Mouse (Mus musculus): ENCODE measurements around the gene Faap20. TPM values are rescaled to one million over a fixed set of nuclear protein-coding genes. Genes with fewer than 3 reads are reported as not detected.

Gene Faap20
- polyA plus RNA-seq, 1 experiment from 2014 or later = 23.1 TPM

- no peak overlapping the region for H3K27ac ChIP-seq (ENCODE audit: low read depth)
- DNase-seq (peak; percentile 46), ATAC-seq (peak; percentile 88)
- peaks cover 7% of the 10 kb centered on the region; the same call in 1 of the 2 replicates for H3K4me1 ChIP-seq (ENCODE audit: insufficient read depth)
- no peak overlapping the region for H3K4me3 ChIP-seq (ENCODE audit: low read depth, low read length)
- no peak overlapping the region for H3K9ac ChIP-seq (replicated peaks)
- no peak for TF ChIP-seq EP300 (IDR thresholded peaks at IDR 0.05; ENCODE audit: low read depth)
- TF ChIP-seq CTCF (IDR thresholded peaks at IDR 0.05; ENCODE audit: low read depth) = no peak
- H3K27me3 ChIP-seq (ENCODE audit: insufficient read depth, low read length) = no peaks in the 10 kb centered on the region
- no peak overlapping the region for H3K4me2 ChIP-seq (ENCODE audit: low read depth, low read length)
- 53% methylated on average over 16 of the region's 16 CpGs for WGBS (ENCODE audit: insufficient replicate concordance)
- H3K9me3 ChIP-seq (ENCODE audit: low read length) = no peaks in the 10 kb centered on the region
- no peaks in the 10 kb centered on the region for H3K36me3 ChIP-seq (replicated peaks; ENCODE audit: insufficient read depth, low read length)
Observed at GRCm38 (mm10) chr4:155279926-155280767, 30.5 kb downstream of the Faap20 start.

- WGBS (ENCODE audit: insufficient replicate concordance) = 39% methylated on average over 1 of the region's 1 CpGs
- Histone ChIP-seq H3K27me3 (ENCODE audit: insufficient read depth, low read length) (no peaks in the 10 kb centered on the region), H3K9ac (replicated peaks) (no peak overlapping the region), H3K36me3 (replicated peaks; ENCODE audit: insufficient read depth, low read length) (no peaks in the 10 kb centered on the region), H3K4me3 (ENCODE audit: low read depth, low read length) (no peak overlapping the region), H3K27ac (ENCODE audit: low read depth) (no peak overlapping the region), H3K4me2 (ENCODE audit: low read depth, low read length) (no peak overlapping the region), H3K9me3 (ENCODE audit: low read length) (no peaks in the 10 kb centered on the region), H3K4me1 (ENCODE audit: insufficient read depth) (peaks cover 7% of the 10 kb centered on the region; the same call in 1 of the 2 replicates)
- DNase-seq (no peak), ATAC-seq (peak; percentile 90)
- no peak for TF ChIP-seq EP300 (IDR thresholded peaks at IDR 0.05; ENCODE audit: low read depth)
- no peak for TF ChIP-seq CTCF (IDR thresholded peaks at IDR 0.05; ENCODE audit: low read depth)
Observed at GRCm38 (mm10) chr4:155280768-155281121, 31.1 kb downstream of the Faap20 start.

GRCm38 (mm10) chr4:155281227-155281626 is 31.6 kb downstream of the Faap20 start:
- H3K4me3 ChIP-seq (ENCODE audit: low read depth, low read length) = no peak overlapping the region
- no peak for DNase-seq
- H3K36me3 ChIP-seq (replicated peaks; ENCODE audit: insufficient read depth, low read length) = no peaks in the 10 kb centered on the region
- H3K9me3 ChIP-seq (ENCODE audit: low read length) = no peaks in the 10 kb centered on the region
- ATAC-seq = 0 out of 2 replicates have a peak, but pooled peaks have one; percentile 16
- no peak overlapping the region for H3K4me2 ChIP-seq (ENCODE audit: low read depth, low read length)
- WGBS (ENCODE audit: insufficient replicate concordance) = 72% methylated on average over 2 of the region's 2 CpGs
- H3K9ac ChIP-seq (replicated peaks) = no peak overlapping the region
- TF ChIP-seq CTCF (IDR thresholded peaks at IDR 0.05; ENCODE audit: low read depth) (no peak), EP300 (IDR thresholded peaks at IDR 0.05; ENCODE audit: low read depth) (no peak)
- H3K27me3 ChIP-seq (ENCODE audit: insufficient read depth, low read length) = no peaks in the 10 kb centered on the region
- H3K4me1 ChIP-seq (ENCODE audit: insufficient read depth) = peaks cover 7% of the 10 kb centered on the region; the same call in 1 of the 2 replicates
- H3K27ac ChIP-seq (ENCODE audit: low read depth) = no peak overlapping the region

- H3K36me3 ChIP-seq (replicated peaks; ENCODE audit: insufficient read depth, low read length) = no peaks in the 10 kb centered on the region
- H3K4me2 ChIP-seq (ENCODE audit: low read depth, low read length) = no peak overlapping the region
- ATAC-seq (no peak), DNase-seq (no peak)
- H3K4me1 ChIP-seq (ENCODE audit: insufficient read depth) = peaks cover 7% of the 10 kb centered on the region; the same call in 1 of the 2 replicates
- no peaks in the 10 kb centered on the region for H3K27me3 ChIP-seq (ENCODE audit: insufficient read depth, low read length)
- H3K9me3 ChIP-seq (ENCODE audit: low read length) = no peaks in the 10 kb centered on the region
- H3K9ac ChIP-seq (replicated peaks) = no peak overlapping the region
- H3K27ac ChIP-seq (ENCODE audit: low read depth) = no peak overlapping the region
- TF ChIP-seq CTCF (IDR thresholded peaks at IDR 0.05; ENCODE audit: low read depth) (no peak), EP300 (IDR thresholded peaks at IDR 0.05; ENCODE audit: low read depth) (no peak)
- no peak overlapping the region for H3K4me3 ChIP-seq (ENCODE audit: low read depth, low read length)
- WGBS (ENCODE audit: insufficient replicate concordance) = 64% methylated on average over 8 of the region's 8 CpGs
Observed at GRCm38 (mm10) chr4:155281652-155282051, 32.0 kb downstream of the Faap20 start.

- no peak overlapping the region for H3K27ac ChIP-seq (ENCODE audit: low read depth)
Observed at GRCm38 (mm10) chr4:155282231-155282630, 32.6 kb downstream of the Faap20 start.

GRCm38 (mm10) chr4:155283001-155283503 is 33.5 kb downstream of the Faap20 start:
- no peak for TF ChIP-seq EP300 (IDR thresholded peaks at IDR 0.05; ENCODE audit: low read depth)
- TF ChIP-seq CTCF (IDR thresholded peaks at IDR 0.05; ENCODE audit: low read depth) = no peak
- no peak for ATAC-seq
- Histone ChIP-seq H3K27me3 (ENCODE audit: insufficient read depth, low read length) (no peaks in the 10 kb centered on the region), H3K9me3 (ENCODE audit: low read length) (no peaks in the 10 kb centered on the region), H3K9ac (replicated peaks) (no peak overlapping the region), H3K27ac (ENCODE audit: low read depth) (no peak overlapping the region), H3K4me3 (ENCODE audit: low read depth, low read length) (no peak overlapping the region), H3K36me3 (replicated peaks; ENCODE audit: insufficient read depth, low read length) (no peaks in the 10 kb centered on the region), H3K4me1 (ENCODE audit: insufficient read depth) (peaks cover 7% of the 10 kb centered on the region; the same call in 1 of the 2 replicates), H3K4me2 (ENCODE audit: low read depth, low read length) (no peak overlapping the region)
- 42% methylated on average over 11 of the region's 11 CpGs for WGBS (ENCODE audit: insufficient replicate concordance)
- DNase-seq = no peak

More at GRCm38 (mm10) chr4:155282231-155282630, 32.6 kb downstream of the Faap20 start:
- Histone ChIP-seq H3K4me3 (ENCODE audit: low read depth, low read length) (no peak overlapping the region), H3K27me3 (ENCODE audit: insufficient read depth, low read length) (no peaks in the 10 kb centered on the region), H3K9me3 (ENCODE audit: low read length) (no peaks in the 10 kb centered on the region), H3K4me1 (ENCODE audit: insufficient read depth) (peaks cover 7% of the 10 kb centered on the region; the same call in 1 of the 2 replicates), H3K9ac (replicated peaks) (no peak overlapping the region), H3K4me2 (ENCODE audit: low read depth, low read length) (no peak overlapping the region), H3K36me3 (replicated peaks; ENCODE audit: insufficient read depth, low read length) (no peaks in the 10 kb centered on the region)
- DNase-seq (no peak), ATAC-seq (no peak)
- 70% methylated on average over 6 of the region's 6 CpGs for WGBS (ENCODE audit: insufficient replicate concordance)
- no peak for TF ChIP-seq CTCF (IDR thresholded peaks at IDR 0.05; ENCODE audit: low read depth)
- TF ChIP-seq EP300 (IDR thresholded peaks at IDR 0.05; ENCODE audit: low read depth) = no peak
